Mouse (Mus musculus): ENCODE measurements around the gene Prpf40b. TPM values are rescaled to one million over a fixed set of nuclear protein-coding genes. Genes with fewer than 3 reads are reported as not detected.

Prpf40b gene
- polyA plus RNA-seq, 1 experiment from 2014 or later: 7.5 TPM

DNA sequence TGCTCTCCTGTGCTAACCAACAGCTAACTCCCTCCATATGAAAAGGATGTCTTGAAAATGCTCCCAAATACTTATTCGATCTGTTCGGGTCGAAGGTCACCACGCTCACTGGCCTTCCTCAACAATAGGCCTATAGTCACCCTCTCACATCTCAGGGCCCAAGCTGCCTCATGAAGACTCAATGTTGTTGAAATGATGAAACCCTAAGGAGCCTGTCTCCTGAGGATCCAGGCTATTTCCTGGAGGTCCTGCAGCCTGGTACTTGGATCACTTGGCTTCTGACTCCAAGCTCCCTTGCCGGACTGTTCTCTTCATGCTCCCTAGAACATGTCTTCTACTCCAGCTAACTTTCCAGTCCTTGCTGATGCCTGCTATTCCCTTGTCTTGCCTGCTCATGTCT lies 36.5 kb downstream of the Prpf40b start:
- peak overlapping the region; percentile 94; the same call in 1 of the 2 replicates for H3K27ac ChIP-seq
- H3K79me2 ChIP-seq (ENCODE audit: inconsistent target): no peaks in the 10 kb centered on the region; the same call in 1 of the 2 replicates
- H3K4me3 ChIP-seq (ENCODE audit: inconsistent target): no peak overlapping the region
- WGBS (ENCODE audit: missing documents): 99% methylated on average over 5 of the region's 5 CpGs
- peaks cover 5% of the 10 kb centered on the region; the same call in 1 of the 2 replicates for H3K36me3 ChIP-seq (ENCODE audit: inconsistent target)

- Histone ChIP-seq H3K36me3 (ENCODE audit: inconsistent target) (peaks cover 5% of the 10 kb centered on the region; the same call in 1 of the 2 replicates), H3K4me3 (ENCODE audit: inconsistent target) (no peak overlapping the region), H3K79me2 (ENCODE audit: inconsistent target) (peaks cover 4% of the 10 kb centered on the region; the same call in 1 of the 2 replicates), H3K27ac (peak overlapping the region; percentile 94)
These were observed 37.2 kb downstream of the Prpf40b start for GRCm38 (mm10) chr15:99332111-99332510.

- H3K27ac ChIP-seq: peak overlapping the region; percentile 94
- H3K79me2 ChIP-seq (ENCODE audit: inconsistent target): peaks cover 14% of the 10 kb centered on the region; the same call in 1 of the 2 replicates
- 8% methylated on average over 9 of the region's 9 CpGs for WGBS (ENCODE audit: missing documents)
- peaks cover under 1% of the 10 kb centered on the region; the same call in 1 of the 2 replicates for H3K36me3 ChIP-seq (ENCODE audit: inconsistent target)
- no peak overlapping the region for H3K4me3 ChIP-seq (ENCODE audit: inconsistent target)
These were observed 38.2 kb downstream of the Prpf40b start for GRCm38 (mm10) chr15:99332921-99333675.

GRCm38 (mm10) chr15:99333676-99334065 lies 38.8 kb downstream of the Prpf40b start:
- 73% methylated on average over 3 of the region's 3 CpGs for WGBS (ENCODE audit: missing documents)
- H3K27ac ChIP-seq: peak overlapping the region; percentile 94
- no peaks in the 10 kb centered on the region for H3K36me3 ChIP-seq (ENCODE audit: inconsistent target)

GRCm38 (mm10) chr15:99334500-99334899 lies 39.6 kb downstream of the Prpf40b start:
- Histone ChIP-seq H3K27ac (no peak overlapping the region), H3K4me3 (ENCODE audit: inconsistent target) (no peak overlapping the region), H3K79me2 (ENCODE audit: inconsistent target) (peaks cover 28% of the 10 kb centered on the region; the same call in 1 of the 2 replicates), H3K36me3 (ENCODE audit: inconsistent target) (no peaks in the 10 kb centered on the region)
- 63% methylated on average over 6 of the region's 6 CpGs for WGBS (ENCODE audit: missing documents)

More at GRCm38 (mm10) chr15:99333676-99334065, 38.8 kb downstream of the Prpf40b start:
- Histone ChIP-seq H3K79me2 (ENCODE audit: inconsistent target) (peaks cover 20% of the 10 kb centered on the region; the same call in 1 of the 2 replicates), H3K4me3 (ENCODE audit: inconsistent target) (no peak overlapping the region)

DNA sequence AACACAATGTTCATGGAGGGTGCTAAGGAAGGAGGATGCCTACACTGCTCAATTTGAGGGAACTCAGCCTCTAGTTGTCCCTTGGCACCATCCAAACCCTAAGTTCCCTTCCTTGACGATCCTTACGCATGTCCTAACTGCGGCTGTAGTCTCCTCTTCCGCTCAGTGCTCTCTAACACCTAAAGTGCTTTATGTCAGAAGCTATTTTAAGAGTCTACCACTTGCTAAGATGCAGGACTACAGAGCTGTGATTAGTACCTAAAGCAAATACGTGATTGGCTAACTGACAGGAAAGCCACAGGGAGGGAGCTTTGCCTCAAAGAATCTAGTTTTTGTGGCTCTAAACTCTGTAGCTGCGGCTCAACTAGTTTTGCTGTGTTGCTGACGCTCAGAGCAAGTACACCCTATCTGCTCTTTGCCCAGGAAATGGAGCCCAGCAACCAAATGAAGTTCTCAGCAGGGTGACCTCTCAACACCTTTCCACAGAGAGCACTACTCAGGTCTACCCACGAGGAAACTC lies 41.0 kb downstream of the Prpf40b start:
- 67% methylated on average over 8 of the region's 8 CpGs for WGBS (ENCODE audit: missing documents)
- Histone ChIP-seq H3K4me3 (ENCODE audit: inconsistent target) (no peak overlapping the region), H3K36me3 (ENCODE audit: inconsistent target) (no peaks in the 10 kb centered on the region), H3K27ac (no peak overlapping the region), H3K79me2 (ENCODE audit: inconsistent target) (peaks cover 34% of the 10 kb centered on the region; the same call in 1 of the 2 replicates)

GRCm38 (mm10) chr15:99338916-99339315 lies 44.0 kb downstream of the Prpf40b start:
- peaks cover 38% of the 10 kb centered on the region; the same call in 1 of the 2 replicates for H3K79me2 ChIP-seq (ENCODE audit: inconsistent target)
- no peak overlapping the region for H3K27ac ChIP-seq
- H3K36me3 ChIP-seq (ENCODE audit: inconsistent target): no peaks in the 10 kb centered on the region
- 95% methylated on average over 2 of the region's 2 CpGs for WGBS (ENCODE audit: missing documents)
- H3K4me3 ChIP-seq (ENCODE audit: inconsistent target): no peak overlapping the region

GRCm38 (mm10) chr15:99339669-99340068 lies 44.8 kb downstream of the Prpf40b start:
- Histone ChIP-seq H3K36me3 (ENCODE audit: inconsistent target) (no peaks in the 10 kb centered on the region), H3K27ac (no peak overlapping the region), H3K4me3 (ENCODE audit: inconsistent target) (no peak overlapping the region), H3K79me2 (ENCODE audit: inconsistent target) (peaks cover 46% of the 10 kb centered on the region; the same call in 1 of the 2 replicates)
- 95% methylated on average over 6 of the region's 6 CpGs for WGBS (ENCODE audit: missing documents)

- peaks cover 60% of the 10 kb centered on the region; the same call in 1 of the 2 replicates for H3K79me2 ChIP-seq (ENCODE audit: inconsistent target)
- WGBS (ENCODE audit: missing documents): 10% methylated on average over 3 of the region's 3 CpGs
- no peaks in the 10 kb centered on the region for H3K36me3 ChIP-seq (ENCODE audit: inconsistent target)
- no peak overlapping the region for H3K27ac ChIP-seq
- H3K4me3 ChIP-seq (ENCODE audit: inconsistent target): no peak overlapping the region
These were observed 46.2 kb downstream of the Prpf40b start for GRCm38 (mm10) chr15:99341102-99341501.

DNA sequence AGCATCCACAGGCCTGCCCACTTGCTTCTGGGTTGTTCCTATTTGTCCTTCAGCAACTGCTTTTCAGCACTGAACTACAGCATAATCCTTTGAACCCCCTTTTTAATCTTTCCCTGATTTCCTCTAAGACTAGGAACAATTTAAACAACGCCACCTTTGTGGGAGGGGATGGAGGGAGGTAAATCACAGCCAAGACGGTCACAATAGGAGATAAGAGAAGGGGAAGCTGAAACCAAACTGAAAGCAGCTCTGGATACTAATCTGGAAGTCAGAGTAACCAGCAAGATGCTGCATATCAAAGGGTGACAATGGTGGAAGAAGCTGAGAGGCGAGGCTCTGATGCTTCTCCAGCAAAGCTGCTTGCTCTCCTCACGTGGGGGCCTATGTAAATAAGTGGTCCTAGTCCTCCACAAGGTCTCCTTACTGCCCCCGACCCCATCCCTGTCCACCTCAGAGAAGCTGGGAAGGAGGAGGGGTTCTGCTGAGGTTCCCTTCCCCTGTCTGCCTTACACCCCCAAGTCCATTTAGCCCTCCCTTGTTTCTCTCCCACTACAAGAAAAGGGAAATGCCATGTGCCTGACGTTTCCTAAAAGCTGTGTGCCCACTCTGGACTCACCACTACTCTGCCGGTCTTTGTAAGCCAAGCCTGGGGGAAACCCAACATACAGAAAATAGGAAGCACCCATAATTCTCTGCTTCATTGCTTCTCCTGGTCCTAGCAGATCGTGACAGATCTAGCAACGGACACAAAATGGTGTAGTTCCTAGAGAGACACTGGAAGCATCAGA lies 47.5 kb downstream of the Prpf40b start:
- WGBS (ENCODE audit: missing documents): 19% methylated on average over 9 of the region's 9 CpGs
- peak overlapping the region; percentile 17; the same call in 1 of the 2 replicates for H3K27ac ChIP-seq
- H3K4me3 ChIP-seq (ENCODE audit: inconsistent target): no peak overlapping the region

DNA sequence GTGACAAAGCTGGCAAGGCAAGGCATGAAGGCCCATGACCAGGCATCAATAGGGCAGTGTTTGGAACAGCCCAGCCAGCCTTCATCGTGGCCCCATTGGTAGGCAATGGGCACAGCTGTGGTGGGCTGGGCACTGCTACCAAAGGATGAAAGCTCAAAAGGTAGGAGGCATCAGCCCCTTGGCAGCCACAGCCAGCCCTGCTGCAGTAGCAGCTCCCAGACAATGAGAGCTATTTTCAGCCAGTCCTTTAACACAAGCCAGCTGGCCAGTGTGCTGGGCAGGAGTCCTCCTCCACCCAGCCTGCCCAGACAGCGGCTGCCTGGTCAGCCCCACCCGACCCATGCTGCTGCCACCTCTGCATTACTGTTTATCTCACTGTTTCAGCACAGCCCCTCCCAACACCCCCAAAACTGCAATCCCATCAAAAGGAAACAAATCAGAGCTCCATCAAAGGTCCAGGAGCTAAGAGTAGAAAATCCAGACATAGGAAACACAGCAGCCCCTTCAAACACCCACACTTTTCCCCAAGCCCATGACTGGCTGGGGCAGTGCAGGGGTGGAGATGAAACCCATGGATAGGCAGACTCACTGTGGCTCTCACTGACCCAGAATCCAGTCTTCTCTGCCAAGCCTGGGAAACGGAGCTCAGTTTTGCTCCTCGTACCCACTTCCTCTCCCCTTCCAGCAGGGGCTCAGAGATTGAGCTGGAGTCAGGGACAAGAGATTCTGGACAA lies 48.7 kb downstream of the Prpf40b start:
- Histone ChIP-seq H3K79me2 (ENCODE audit: inconsistent target) (peaks cover 66% of the 10 kb centered on the region; the same call in 1 of the 2 replicates), H3K36me3 (ENCODE audit: inconsistent target) (no peaks in the 10 kb centered on the region), H3K4me3 (ENCODE audit: inconsistent target) (no peak overlapping the region), H3K27ac (no peak overlapping the region)
- WGBS (ENCODE audit: missing documents): 76% methylated on average over 5 of the region's 5 CpGs

More for the DNA sequence above, 47.5 kb downstream of the Prpf40b start:
- Histone ChIP-seq H3K36me3 (ENCODE audit: inconsistent target) (no peaks in the 10 kb centered on the region), H3K79me2 (ENCODE audit: inconsistent target) (peaks cover 66% of the 10 kb centered on the region; the same call in 1 of the 2 replicates)

GRCm38 (mm10) chr15:99344148-99344870 lies 49.4 kb downstream of the Prpf40b start:
- no peak overlapping the region for H3K27ac ChIP-seq
- H3K79me2 ChIP-seq (ENCODE audit: inconsistent target): peaks cover 63% of the 10 kb centered on the region; the same call in 1 of the 2 replicates
- 90% methylated on average over 8 of the region's 8 CpGs for WGBS (ENCODE audit: missing documents)
- no peaks in the 10 kb centered on the region for H3K36me3 ChIP-seq (ENCODE audit: inconsistent target)
- H3K4me3 ChIP-seq (ENCODE audit: inconsistent target): no peak overlapping the region

DNA sequence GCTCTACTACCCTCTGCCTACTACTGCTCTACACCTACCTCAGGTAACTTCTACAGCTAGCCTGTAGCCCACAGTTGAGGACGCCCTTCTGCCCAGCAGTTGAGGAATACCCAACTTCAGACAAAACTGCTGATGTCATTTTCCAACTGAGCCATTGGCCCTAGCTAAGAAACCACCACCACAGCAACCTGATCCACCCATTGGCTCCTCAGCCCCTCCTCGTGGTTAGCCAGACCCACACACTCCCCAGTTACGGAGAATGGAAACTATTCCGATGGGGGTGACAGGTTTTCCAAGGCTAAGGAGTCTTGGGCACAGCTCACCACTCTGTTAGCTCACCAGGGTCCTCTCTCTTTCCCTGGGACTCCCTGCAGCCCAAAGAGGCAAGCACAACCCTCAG lies 50.1 kb downstream of the Prpf40b start:
- Histone ChIP-seq H3K79me2 (ENCODE audit: inconsistent target) (peaks cover 63% of the 10 kb centered on the region; the same call in 1 of the 2 replicates), H3K4me3 (ENCODE audit: inconsistent target) (no peak overlapping the region), H3K36me3 (ENCODE audit: inconsistent target) (no peaks in the 10 kb centered on the region), H3K27ac (no peak overlapping the region)
- 50% methylated on average over 3 of the region's 4 CpGs for WGBS (ENCODE audit: missing documents)

Measured in macrophage (primary cell).